Mouse (Mus musculus) erythroblast, embryonic 14.5 days (primary cell): ENCODE measurements around the gene Hmcn2. TPM values are rescaled to one million over a fixed set of nuclear protein-coding genes. Genes with fewer than 3 reads are reported as not detected.

Experiments used
- H3K27me3 ChIP-seq: 2 replicates; pipeline ENCODE4 v1.6.1; 2012; ENCODE audit warnings: inconsistent platforms; ENCODE audit not compliant: control insufficient read depth
- H3K36me3 ChIP-seq: 2 replicates; pipeline ENCODE4 v1.6.1; 2012; ENCODE audit warnings: mild to moderate bottlenecking, inconsistent platforms; ENCODE audit not compliant: control insufficient read depth
- H3K4me1 ChIP-seq: 2 replicates; pipeline ENCODE4 v1.6.1; 2012; ENCODE audit warnings: inconsistent platforms; ENCODE audit not compliant: control insufficient read depth
- H3K4me3 ChIP-seq: replicated peaks from 2 replicates; pipeline ENCODE3; 2012; ENCODE audit warnings: moderate library complexity, mild to moderate bottlenecking, inconsistent platforms
- H3K9me3 ChIP-seq: 2 replicates; pipeline ENCODE4 v1.6.1; 2012; ENCODE audit warnings: low read length, inconsistent platforms, mixed read lengths; ENCODE audit not compliant: control insufficient read depth
- GATA1 ChIP-seq: IDR thresholded peaks from 2 replicates; pipeline ENCODE4 v1.6.1; 2012; ENCODE audit warnings: low read length, inconsistent platforms, mixed read lengths
- TAL1 ChIP-seq: IDR thresholded peaks from 3 replicates; pipeline ENCODE4 v1.6.1; 2012; ENCODE audit warnings: low read length, inconsistent platforms, mixed read lengths
- polyA plus RNA-seq: library from polyadenylated mRNA; stranded (reverse); fragments of >175 nt; gene quantifications from 2 replicates; pipeline ENCODE4 v1.2.3, GENCODE M21; 2012

Gene Hmcn2
- polyA plus RNA-seq, 1 experiment = not detected

DNA sequence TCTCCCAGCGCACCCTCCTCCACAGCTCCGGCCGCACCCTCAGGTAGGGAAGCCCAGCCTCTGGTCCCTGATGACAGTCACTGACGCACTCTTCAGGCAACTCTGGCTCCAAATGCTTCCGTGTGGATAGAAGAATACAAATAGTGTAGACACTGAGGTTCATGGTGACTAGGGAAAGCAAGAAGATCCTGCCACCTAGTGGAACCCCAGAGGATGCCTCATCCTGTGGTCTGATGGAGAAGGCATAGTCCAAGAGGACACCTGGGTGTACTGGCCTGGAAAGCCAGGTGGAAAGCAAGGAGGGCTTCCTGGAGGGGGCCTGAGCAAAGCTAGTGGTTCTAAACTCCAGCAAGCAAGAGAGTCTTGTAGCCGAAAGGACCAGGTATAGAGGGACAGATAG lies 106.7 kb downstream of the Hmcn2 start:
- H3K27me3 ChIP-seq = no peaks in the 10 kb centered on the region
- TF ChIP-seq GATA1 = no peak
- no peak for TF ChIP-seq TAL1
- no peaks in the 10 kb centered on the region for H3K9me3 ChIP-seq
- H3K36me3 ChIP-seq = no peaks in the 10 kb centered on the region
- H3K4me3 ChIP-seq = no peak overlapping the region
- no peaks in the 10 kb centered on the region for H3K4me1 ChIP-seq

DNA sequence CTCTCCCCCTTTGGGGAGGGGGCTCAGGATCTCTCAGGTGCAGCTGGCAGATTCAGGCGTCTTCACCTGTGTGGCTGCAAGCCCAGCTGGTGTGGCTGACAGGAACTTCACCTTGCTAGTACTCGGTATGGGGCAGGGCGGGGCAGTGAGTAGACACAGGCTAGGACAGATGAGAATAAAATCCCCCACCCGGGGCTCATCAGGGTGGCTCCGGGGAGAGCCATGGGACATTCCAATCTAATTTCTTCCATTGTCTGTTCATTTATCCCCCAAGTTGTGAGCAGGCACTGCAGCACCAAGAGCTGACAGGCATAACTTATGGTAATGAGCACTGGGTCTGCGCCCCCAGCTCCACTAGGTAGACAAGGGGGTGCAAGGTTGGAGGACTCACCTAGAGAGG lies 108.4 kb downstream of the Hmcn2 start:
- H3K9me3 ChIP-seq = no peaks in the 10 kb centered on the region
- H3K27me3 ChIP-seq = no peaks in the 10 kb centered on the region
- no peak overlapping the region for H3K4me3 ChIP-seq
- H3K4me1 ChIP-seq = no peaks in the 10 kb centered on the region
- H3K36me3 ChIP-seq = no peaks in the 10 kb centered on the region
- no peak for TF ChIP-seq TAL1
- TF ChIP-seq GATA1 = no peak

DNA sequence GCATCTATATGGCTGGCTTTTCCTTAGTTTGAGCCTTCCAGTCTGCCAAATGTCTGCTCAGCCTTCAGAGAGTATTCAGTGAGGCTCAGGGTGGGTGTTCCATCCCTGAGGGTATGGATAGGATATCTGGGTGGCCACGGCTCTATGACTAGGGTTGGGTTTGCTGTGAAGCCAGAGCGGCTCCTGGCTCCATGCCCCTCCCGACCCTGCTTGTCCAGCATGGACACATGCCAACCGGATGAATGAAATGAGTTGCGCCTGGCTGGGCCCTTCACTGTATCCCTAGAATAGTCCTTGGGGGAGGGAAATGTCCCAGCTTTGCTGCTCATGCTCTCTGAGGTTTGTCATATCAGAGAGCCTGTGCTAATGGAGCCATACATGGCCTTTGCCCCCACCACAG lies 117.3 kb downstream of the Hmcn2 start:
- H3K27me3 ChIP-seq = no peaks in the 10 kb centered on the region
- no peak overlapping the region for H3K4me3 ChIP-seq
- no peaks in the 10 kb centered on the region for H3K36me3 ChIP-seq
- no peak for TF ChIP-seq GATA1
- TF ChIP-seq TAL1 = no peak
- H3K4me1 ChIP-seq = no peaks in the 10 kb centered on the region
- H3K9me3 ChIP-seq = no peaks in the 10 kb centered on the region

DNA sequence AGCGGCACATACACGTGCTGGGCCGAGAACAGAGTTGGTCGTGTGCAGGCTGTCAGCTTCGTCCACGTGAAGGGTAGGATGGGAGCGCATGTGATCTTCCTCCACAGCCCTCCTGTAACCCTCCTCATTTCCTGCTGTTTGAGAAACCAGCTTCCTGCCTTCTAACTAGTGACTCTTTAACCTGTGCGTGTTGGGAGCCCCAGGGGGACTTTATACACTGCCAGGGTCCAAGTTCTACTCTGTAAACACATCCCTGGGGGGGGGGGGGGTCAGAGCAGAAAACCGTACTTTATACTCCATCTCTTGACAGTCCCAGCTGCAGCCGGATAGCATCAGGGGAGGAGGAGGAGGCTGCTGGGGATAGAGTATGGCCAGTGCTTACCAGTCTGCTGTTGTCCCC lies 120.5 kb downstream of the Hmcn2 start:
- Histone ChIP-seq H3K4me1 (no peaks in the 10 kb centered on the region), H3K9me3 (no peaks in the 10 kb centered on the region), H3K4me3 (no peak overlapping the region), H3K27me3 (no peaks in the 10 kb centered on the region), H3K36me3 (no peaks in the 10 kb centered on the region)
- TF ChIP-seq GATA1 = no peak
- no peak for TF ChIP-seq TAL1

DNA sequence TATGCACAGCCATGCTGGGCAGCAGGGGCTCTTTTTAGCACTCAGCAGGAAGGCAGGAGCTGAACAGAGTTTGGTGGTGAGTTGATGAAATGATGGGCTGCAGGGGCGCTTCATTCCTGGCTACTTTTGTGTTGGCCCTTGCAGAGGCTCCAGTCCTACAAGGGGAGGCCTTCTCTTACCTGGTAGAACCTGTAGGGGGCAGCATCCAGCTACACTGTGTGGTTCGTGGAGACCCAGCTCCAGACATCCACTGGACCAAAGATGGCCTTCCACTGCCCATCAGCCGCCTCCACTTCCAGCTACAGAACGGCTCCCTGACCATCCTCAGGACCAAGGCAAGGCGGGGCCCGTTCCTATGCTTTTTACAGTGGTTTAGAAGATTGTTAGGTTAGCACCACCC lies 121.4 kb downstream of the Hmcn2 start:
- H3K9me3 ChIP-seq = no peaks in the 10 kb centered on the region
- H3K27me3 ChIP-seq = no peaks in the 10 kb centered on the region
- TF ChIP-seq TAL1 (no peak), GATA1 (no peak)
- H3K36me3 ChIP-seq = no peaks in the 10 kb centered on the region
- H3K4me1 ChIP-seq = no peaks in the 10 kb centered on the region
- H3K4me3 ChIP-seq = no peak overlapping the region

DNA sequence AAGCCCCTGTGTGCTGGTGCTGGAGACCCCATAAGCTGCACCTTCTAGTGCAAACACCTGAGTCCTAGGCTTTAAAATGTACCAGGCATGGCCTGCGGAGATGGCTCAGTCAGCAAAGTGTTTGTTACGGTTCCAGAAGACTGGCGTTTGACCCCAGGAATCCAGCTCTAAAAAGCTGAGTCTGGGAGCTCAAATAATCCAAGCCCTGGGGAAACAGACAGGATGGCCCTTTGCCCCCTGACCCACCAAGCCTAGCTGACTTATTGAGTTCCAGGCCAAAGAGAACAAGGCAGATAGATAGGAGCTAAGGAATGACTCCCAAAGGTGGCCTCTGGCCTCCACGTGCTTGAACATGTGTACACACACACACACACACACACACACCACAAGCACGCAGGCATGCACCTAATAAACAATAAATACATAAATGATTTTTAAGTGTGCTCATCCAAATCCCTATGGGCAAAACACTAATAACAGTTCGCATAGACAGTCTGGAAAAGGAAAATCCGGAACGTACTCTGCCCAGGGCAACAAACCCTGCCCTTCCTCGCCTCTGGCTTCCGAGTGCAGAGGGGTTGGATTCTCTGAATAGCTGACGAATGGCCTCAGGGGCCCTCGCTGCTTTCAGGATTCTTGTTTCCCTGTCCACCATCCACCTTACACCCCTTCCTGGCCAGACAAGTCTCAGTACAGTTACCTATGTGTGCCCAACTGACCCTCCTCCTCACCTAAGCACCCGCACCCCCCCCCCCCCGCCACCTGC lies 123.4 kb downstream of the Hmcn2 start:
- Histone ChIP-seq H3K27me3 (no peaks in the 10 kb centered on the region), H3K4me1 (no peaks in the 10 kb centered on the region), H3K36me3 (no peaks in the 10 kb centered on the region), H3K9me3 (no peaks in the 10 kb centered on the region), H3K4me3 (no peak overlapping the region)
- TF ChIP-seq TAL1 (no peak), GATA1 (no peak)

DNA sequence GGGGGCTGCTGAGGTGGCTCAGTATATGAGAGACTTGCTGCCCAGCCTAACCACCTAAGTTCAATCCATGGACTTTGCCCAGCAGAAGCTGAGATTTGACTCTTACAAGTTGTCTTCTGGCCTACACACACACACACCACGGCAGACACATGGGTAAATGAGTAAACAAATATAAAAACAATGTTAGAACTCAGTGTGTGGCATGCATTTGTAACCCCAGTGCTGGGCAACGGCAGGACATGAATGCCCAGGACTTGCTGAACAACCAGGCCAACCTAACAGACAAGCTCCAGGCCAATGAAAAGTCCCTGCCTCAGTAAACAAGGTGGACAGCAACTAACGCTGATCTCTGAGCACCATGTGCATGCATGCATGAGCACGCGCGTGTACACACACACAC lies 125.4 kb downstream of the Hmcn2 start:
- TF ChIP-seq TAL1 = no peak
- no peak for TF ChIP-seq GATA1
- Histone ChIP-seq H3K36me3 (no peaks in the 10 kb centered on the region), H3K4me1 (no peaks in the 10 kb centered on the region), H3K4me3 (no peak overlapping the region), H3K9me3 (no peaks in the 10 kb centered on the region), H3K27me3 (no peaks in the 10 kb centered on the region)

DNA sequence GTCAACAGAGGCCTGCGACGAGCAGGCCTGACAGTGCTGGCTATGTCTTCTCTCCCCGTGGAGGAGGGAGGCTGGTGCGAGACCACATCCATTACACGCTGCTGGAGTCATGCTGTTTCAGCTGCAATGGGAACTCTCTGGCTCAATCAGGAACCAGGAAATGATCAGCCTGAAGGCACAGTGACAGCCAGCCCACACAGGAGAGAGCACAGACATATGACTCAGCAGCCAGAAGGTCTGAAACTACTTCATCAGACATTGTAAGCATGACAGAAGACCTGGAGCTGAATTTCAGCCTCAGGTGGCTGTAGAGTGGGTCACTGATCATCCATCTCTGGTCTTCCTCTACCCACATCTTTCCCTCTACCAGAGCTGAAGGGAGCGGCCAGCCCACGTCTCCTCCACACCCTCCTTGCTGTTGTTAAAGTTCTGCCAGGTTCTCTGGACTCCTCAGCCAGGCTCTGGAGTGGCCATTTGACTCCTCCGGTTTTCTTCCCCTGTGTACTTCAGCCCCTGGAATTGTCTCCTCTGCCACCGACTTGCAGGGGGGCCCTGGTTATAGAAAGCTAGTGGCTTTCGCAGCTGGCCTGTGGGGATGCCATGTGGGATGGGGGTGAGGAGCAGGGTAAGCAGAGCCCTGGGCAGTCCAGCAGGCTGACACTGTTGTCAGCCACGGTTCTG lies 128.4 kb downstream of the Hmcn2 start:
- no peaks in the 10 kb centered on the region for H3K4me1 ChIP-seq
- H3K27me3 ChIP-seq = no peaks in the 10 kb centered on the region
- no peaks in the 10 kb centered on the region for H3K36me3 ChIP-seq
- no peak overlapping the region for H3K4me3 ChIP-seq
- H3K9me3 ChIP-seq = no peaks in the 10 kb centered on the region
- TF ChIP-seq TAL1 (no peak), GATA1 (no peak)

DNA sequence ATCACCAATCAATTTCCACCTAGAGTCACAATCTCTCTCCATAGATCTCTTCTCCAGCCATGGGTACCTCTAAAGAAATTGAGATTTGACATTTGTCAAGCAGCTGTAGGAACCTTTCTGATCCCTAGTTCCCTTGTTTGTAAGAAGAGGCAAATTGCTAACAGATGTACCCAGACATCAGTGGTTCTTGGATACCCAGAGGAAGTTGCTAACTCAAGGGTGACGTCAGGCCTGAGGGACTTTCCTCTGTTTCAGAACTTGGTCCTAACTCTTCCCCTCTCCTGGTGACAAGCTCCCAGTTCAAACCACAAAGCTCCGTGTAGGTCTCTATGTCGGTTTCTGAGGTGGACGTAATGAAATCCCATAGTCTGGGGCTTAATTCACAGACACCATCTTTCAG lies 131.8 kb downstream of the Hmcn2 start:
- H3K9me3 ChIP-seq = no peaks in the 10 kb centered on the region
- TF ChIP-seq GATA1 = no peak
- TF ChIP-seq TAL1 = no peak
- no peaks in the 10 kb centered on the region for H3K4me1 ChIP-seq
- no peaks in the 10 kb centered on the region for H3K36me3 ChIP-seq
- no peak overlapping the region for H3K4me3 ChIP-seq
- H3K27me3 ChIP-seq = no peaks in the 10 kb centered on the region

DNA sequence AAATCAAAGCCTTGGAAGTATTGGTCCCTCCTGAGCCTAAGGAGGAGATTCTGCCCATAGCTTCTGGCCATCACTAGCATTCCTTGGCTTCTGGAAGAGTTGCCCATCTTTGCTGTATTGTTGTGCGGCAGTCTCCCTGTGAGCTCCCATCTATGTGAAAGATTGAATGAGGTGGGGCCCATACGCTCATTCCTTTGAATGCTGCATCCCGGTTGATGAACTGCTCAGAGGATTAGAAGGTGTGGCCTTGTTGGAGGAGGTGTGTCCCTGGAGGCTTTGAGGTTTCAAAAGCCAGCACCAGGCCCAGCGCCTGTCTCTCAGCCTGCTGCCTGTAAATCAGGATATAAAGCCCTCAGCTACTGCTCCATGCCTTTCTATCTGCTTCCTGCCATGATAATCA lies 132.2 kb downstream of the Hmcn2 start:
- H3K9me3 ChIP-seq = no peaks in the 10 kb centered on the region
- H3K36me3 ChIP-seq = no peaks in the 10 kb centered on the region
- H3K4me3 ChIP-seq = no peak overlapping the region
- no peak for TF ChIP-seq GATA1
- TF ChIP-seq TAL1 = no peak
- H3K4me1 ChIP-seq = no peaks in the 10 kb centered on the region
- no peaks in the 10 kb centered on the region for H3K27me3 ChIP-seq
